ENCODE assay signal across 9 mouse cellular contexts in genomic region chr8:95242826-95243571, GRCm38 (mm10). TPM values are rescaled to one million over a fixed set of nuclear protein-coding genes. Genes with fewer than 3 reads are reported as not detected.
DNase-seq lines count a peak whose midpoint lies in the region; ATAC-seq and TF ChIP-seq lines count a peak whose summit lies in the region.
"Had no signal": no experiment of that assay in that cellular context is flagged by ENCODE, and none has a peak within 500 bp of the region (broad histone marks: within the 10 kb centered on the region; RNA-seq: fewer than 3 reads in every experiment).

No protein-coding gene starts in this region.

- DNase-seq in heart, postnatal 0 days (ENCODE audit: low spot score) = no peak
- DNase-seq in heart, adult 18-20 months = no peak
- peak; percentile 98 for DNase-seq in forebrain, embryonic 14.5 days (ENCODE audit: low spot score)
- DNase-seq in kidney, postnatal 10 days = peak; percentile 48
- DNase-seq in natural killer cell, adult 2 months (ENCODE audit: low spot score in 2 of 2) = no peak
- DNase-seq in liver, postnatal 0 days = no peak
- DNase-seq in heart, postnatal 25 days (ENCODE audit: low spot score) = no peak

- no peaks in the 10 kb centered on the region for H3K27me3 ChIP-seq in heart, postnatal 0 days (ENCODE audit: control insufficient read depth, insufficient read depth, low read length)
- no peaks in the 10 kb centered on the region for H3K27me3 ChIP-seq in forebrain, embryonic 14.5 days (replicated peaks; ENCODE audit: control insufficient read depth, insufficient read depth, low read length)
- H3K27me3 ChIP-seq in midbrain, embryonic 12.5 days = no peaks in the 10 kb centered on the region
- H3K27me3 ChIP-seq in liver, postnatal 0 days (ENCODE audit: insufficient read depth, low read length) = no peaks in the 10 kb centered on the region

- no peaks in the 10 kb centered on the region for H3K36me3 ChIP-seq in heart, postnatal 0 days (replicated peaks; ENCODE audit: control insufficient read depth, insufficient read depth, low read length)
- H3K36me3 ChIP-seq in forebrain, embryonic 14.5 days (ENCODE audit: control insufficient read depth, insufficient read depth, low read length) = no peaks in the 10 kb centered on the region
- H3K36me3 ChIP-seq in midbrain, embryonic 12.5 days = no peaks in the 10 kb centered on the region
- H3K36me3 ChIP-seq in liver, postnatal 0 days (replicated peaks; ENCODE audit: insufficient read depth, low read length) = no peaks in the 10 kb centered on the region
- H3K36me3 ChIP-seq: G1E had no signal

- 43% methylated on average over 12 of the region's 12 CpGs for WGBS in heart, postnatal 0 days
- 4% methylated on average over 12 of the region's 12 CpGs for WGBS in forebrain, embryonic 14.5 days
- 34% methylated on average over 12 of the region's 12 CpGs for WGBS in midbrain, embryonic 12.5 days
- 62% methylated on average over 12 of the region's 12 CpGs for WGBS in liver, postnatal 0 days (ENCODE audit: insufficient replicate concordance)

- peaks cover 17% of the 10 kb centered on the region for H3K4me1 ChIP-seq in heart, postnatal 0 days (ENCODE audit: control insufficient read depth, insufficient read depth)
- H3K4me1 ChIP-seq in forebrain, embryonic 14.5 days (ENCODE audit: control insufficient read depth, insufficient read depth, low read length) = peaks cover 39% of the 10 kb centered on the region
- peaks cover 32% of the 10 kb centered on the region for H3K4me1 ChIP-seq in midbrain, embryonic 12.5 days
- no peaks in the 10 kb centered on the region for H3K4me1 ChIP-seq in liver, postnatal 0 days (ENCODE audit: insufficient read depth)

- no peak for TF ChIP-seq EP300 in heart, postnatal 0 days (IDR thresholded peaks at IDR 0.05; ENCODE audit: low read depth)
- TF ChIP-seq EP300 in liver, postnatal 0 days (IDR thresholded peaks at IDR 0.05; ENCODE audit: low read depth) = no peak

- H3K9ac ChIP-seq in heart, postnatal 0 days (replicated peaks; ENCODE audit: low read depth, low read length) = no peak overlapping the region
- H3K9ac ChIP-seq in forebrain, embryonic 14.5 days (ENCODE audit: low read length) = peak overlapping the region; percentile 49; the same call in 1 of the 2 replicates
- 0 out of 2 replicates have a peak overlapping the region, but pooled peaks have one; percentile 20 for H3K9ac ChIP-seq in midbrain, embryonic 12.5 days (replicated peaks)
- H3K9ac ChIP-seq in liver, postnatal 0 days (replicated peaks) = no peak overlapping the region

- TF ChIP-seq CTCF in heart, postnatal 0 days (IDR thresholded peaks at IDR 0.05; ENCODE audit: low read depth) = no peak
- TF ChIP-seq CTCF in liver, postnatal 0 days (IDR thresholded peaks at IDR 0.05; ENCODE audit: low read depth) = no peak

- peak; percentile 45; the same call in 1 of the 2 replicates for ATAC-seq in heart, postnatal 0 days (ENCODE audit: insufficient read depth, low read depth)
- ATAC-seq in forebrain, embryonic 14.5 days = peak; percentile 88
- ATAC-seq in midbrain, embryonic 12.5 days (ENCODE audit: low FRiP score, low read depth) = peak; percentile 79
- ATAC-seq in liver, postnatal 0 days = no peak

- no peak overlapping the region for H3K27ac ChIP-seq in heart, postnatal 0 days (ENCODE audit: low read depth)
- peak overlapping the region; percentile 99 for H3K27ac ChIP-seq in forebrain, embryonic 14.5 days (ENCODE audit: low read depth, low read length)
- peak overlapping the region; percentile 91 for H3K27ac ChIP-seq in midbrain, embryonic 12.5 days (replicated peaks)
- H3K27ac ChIP-seq in liver, postnatal 0 days (ENCODE audit: low read depth) = no peak overlapping the region

- no peak overlapping the region for H3K4me3 ChIP-seq in heart, postnatal 0 days (ENCODE audit: low read depth, low read length)
- 0 out of 2 replicates have a peak overlapping the region, but pooled peaks have one; percentile 3 for H3K4me3 ChIP-seq in forebrain, embryonic 14.5 days (ENCODE audit: low read depth, low read length)
- H3K4me3 ChIP-seq in midbrain, embryonic 12.5 days = no peak overlapping the region
- no peak overlapping the region for H3K4me3 ChIP-seq in liver, postnatal 0 days (ENCODE audit: low read depth, low read length)

- intact Hi-C loops in heart, postnatal 25 days (cut with DNase I) = no loop called here

- no peaks in the 10 kb centered on the region for H3K9me3 ChIP-seq in heart, postnatal 0 days (replicated peaks; ENCODE audit: control insufficient read depth, low read length)
- H3K9me3 ChIP-seq in forebrain, embryonic 14.5 days (replicated peaks; ENCODE audit: control insufficient read depth, low read length) = no peaks in the 10 kb centered on the region
- no peaks in the 10 kb centered on the region for H3K9me3 ChIP-seq in midbrain, embryonic 12.5 days
- H3K9me3 ChIP-seq in liver, postnatal 0 days (ENCODE audit: low read length) = no peaks in the 10 kb centered on the region

- H3K4me2 ChIP-seq in heart, postnatal 0 days (ENCODE audit: low read depth, low read length) = no peak overlapping the region; the same call in 1 of the 2 replicates
- peak overlapping the region; percentile 20 for H3K4me2 ChIP-seq in forebrain, embryonic 14.5 days (ENCODE audit: low read length)
- H3K4me2 ChIP-seq in midbrain, embryonic 12.5 days (replicated peaks) = peak overlapping the region; percentile 23
- H3K4me2 ChIP-seq in liver, postnatal 0 days (ENCODE audit: low read depth, low read length) = no peak overlapping the region

RNA-seq across cellular contexts. Expression of gene Kifc3, which starts 40.4 kb away (rescaled TPM):
- total RNA-seq in heart, postnatal 0 days (2014; rRNA removed; ENCODE audit: low replicate concordance) = 43.1 and 59.0 TPM in 2 replicates
- 20.6 and 21.0 TPM in 2 replicates for polyA plus RNA-seq in heart, postnatal 0 days (2015; fragmentation: Nextera tagmentation; extraction: Ambion mirVana)
- total RNA-seq in heart, adult 18-20 months (2021) = 10 to 100 TPM; 73.0 to 91.6 TPM
- polyA plus RNA-seq in forebrain, embryonic 14.5 days (2014; fragmentation: Nextera tagmentation; extraction: Ambion mirVana) = 8.9 and 10.7 TPM in 2 replicates
- polyA plus RNA-seq in midbrain, embryonic 12.5 days (2016; fragmentation: Nextera tagmentation; extraction: Ambion mirVana) = 10.0 and 10.4 TPM in 2 replicates
- 5.3 and 5.4 TPM in 2 replicates for polyA plus RNA-seq in liver, postnatal 0 days (2015; fragmentation: Nextera tagmentation; extraction: Ambion mirVana)
- 10 to 100 TPM; 67.1 to 72.4 TPM for total RNA-seq in heart, postnatal 25 days (2021)
- polyA plus RNA-seq: G1E had no signal

Comparison
In these comparisons a context has a peak if more than half of its experiments do, and no peak if none do; other contexts are left out.
1. DNase-seq: peak in forebrain, embryonic 14.5 days (single experiment) and kidney, postnatal 10 days (single experiment); none in heart, postnatal 0 days (single experiment), heart, adult 18-20 months (0 of 2), natural killer cell, adult 2 months (0 of 2), liver, postnatal 0 days (single experiment) and heart, postnatal 25 days (single experiment).
2. H3K27ac ChIP-seq: peak in forebrain, embryonic 14.5 days (single experiment) and midbrain, embryonic 12.5 days (single experiment); none in heart, postnatal 0 days (single experiment) and liver, postnatal 0 days (single experiment).
3. H3K4me2 ChIP-seq: peak in forebrain, embryonic 14.5 days (single experiment) and midbrain, embryonic 12.5 days (single experiment); none in heart, postnatal 0 days (single experiment) and liver, postnatal 0 days (single experiment).
4. H3K9ac ChIP-seq: peak in forebrain, embryonic 14.5 days (single experiment) and midbrain, embryonic 12.5 days (single experiment); none in heart, postnatal 0 days (single experiment) and liver, postnatal 0 days (single experiment).